Mouse (Mus musculus) bone marrow, adult 2 months (tissue): ENCODE measurements around the gene Tmem104.

Experiments
- CTCF ChIP-seq: fragments of 200-500 bp; IDR thresholded peaks from 2 replicates; pipeline ENCODE4 v1.5.1; 2011; ENCODE audit warnings: low read length, control low read depth; ENCODE audit not compliant: control insufficient read depth, insufficient read depth
- POLR2A ChIP-seq: fragments of 200-500 bp; IDR thresholded peaks from 2 replicates; pipeline ENCODE4 v1.6.1; 2011; ENCODE audit warnings: low read depth, mild to moderate bottlenecking, control low read depth, low read length, borderline replicate concordance; ENCODE audit not compliant: control insufficient read depth

DNA sequence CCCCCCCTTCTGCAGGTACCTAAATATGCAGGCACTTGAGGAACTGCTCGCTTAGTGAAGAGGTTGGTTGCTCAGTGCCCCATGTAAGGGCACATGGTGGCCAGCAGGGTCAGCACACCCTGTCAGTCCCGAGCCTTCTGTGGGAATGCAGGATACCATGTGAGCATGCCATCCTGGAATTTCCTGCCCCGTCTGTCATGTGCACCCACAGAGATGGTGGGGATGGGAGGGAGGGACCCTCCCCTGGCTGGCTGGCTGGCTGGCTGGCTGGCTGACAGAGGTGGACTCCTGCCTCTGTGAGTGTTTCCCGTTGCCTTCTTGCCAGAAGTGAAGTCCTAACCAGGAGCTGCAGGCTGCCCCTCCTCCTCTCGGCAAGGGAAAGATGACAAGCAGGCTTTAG, 35.3 kb downstream of the Tmem104 start:
- TF ChIP-seq CTCF (no peak), POLR2A (no peak)
